Mouse (Mus musculus) retina, postnatal 7 days (tissue): ENCODE measurements around the gene Rap2a.

Source experiments
- DNase-seq: peaks from one replicate; pipeline ENCODE4 v3.0.0-alpha.2; 2012; ENCODE audit warnings: low read depth, low spot score

Rap2a gene

DNA sequence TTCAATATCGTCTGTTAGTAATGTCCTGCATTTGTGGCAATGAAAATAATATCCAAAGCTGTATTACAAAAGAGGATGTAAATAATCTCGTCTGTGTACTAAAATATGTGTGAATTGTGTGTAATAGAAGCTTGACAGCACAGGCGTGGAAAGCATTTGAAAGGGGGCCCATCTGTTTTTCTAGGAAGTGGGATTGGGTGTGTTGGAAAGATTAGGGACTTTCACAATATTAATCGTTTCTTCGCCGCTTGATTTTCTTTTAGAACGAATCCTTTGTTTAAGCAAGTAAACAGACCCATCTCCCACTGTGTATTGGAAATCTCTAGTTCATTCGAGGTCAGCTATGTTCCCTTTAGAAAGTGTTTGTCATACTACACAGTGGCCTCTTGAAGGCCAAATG, 64.2 kb downstream of the Rap2a start:
- DNase-seq, result no peak

DNA sequence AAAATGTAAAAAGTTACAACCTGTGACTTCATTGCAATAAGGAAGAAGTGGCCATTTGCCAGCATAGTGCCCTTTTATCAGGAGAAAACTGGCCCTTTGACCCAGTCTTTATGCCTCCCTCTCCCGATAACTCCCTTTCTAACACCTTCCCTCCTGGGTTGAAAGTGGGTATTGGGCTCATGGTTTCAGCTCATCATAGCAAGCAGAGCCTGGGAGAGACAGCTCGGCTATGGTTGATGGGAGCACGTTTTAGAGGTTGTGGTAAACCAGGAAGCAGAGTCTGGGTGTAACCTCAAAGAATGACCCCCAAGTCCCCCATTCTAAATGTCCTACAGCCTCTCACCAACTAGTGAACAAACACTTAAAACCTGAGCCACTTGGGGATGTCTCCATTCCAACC, 64.7 kb downstream of the Rap2a start:
- DNase-seq, result no peak

DNA sequence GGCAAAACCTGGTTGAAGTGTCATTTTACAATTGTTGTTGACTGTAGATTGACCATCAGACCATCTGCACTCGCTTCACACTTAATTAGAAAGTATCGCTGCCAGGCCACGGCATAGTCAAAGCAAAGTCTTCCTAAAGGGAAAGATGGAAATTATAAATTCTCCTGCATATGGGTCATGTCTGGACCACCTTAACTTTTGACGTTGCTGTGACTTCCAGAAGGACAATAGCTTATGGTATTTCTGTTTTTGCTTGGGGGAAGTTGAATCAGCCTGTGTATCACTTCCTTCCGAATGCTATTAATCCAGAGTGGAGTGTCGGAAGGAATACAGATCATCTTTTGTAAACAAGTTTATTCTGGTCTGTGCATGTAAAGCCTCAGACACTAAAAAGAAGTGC, 65.6 kb downstream of the Rap2a start:
- no peak for DNase-seq

DNA sequence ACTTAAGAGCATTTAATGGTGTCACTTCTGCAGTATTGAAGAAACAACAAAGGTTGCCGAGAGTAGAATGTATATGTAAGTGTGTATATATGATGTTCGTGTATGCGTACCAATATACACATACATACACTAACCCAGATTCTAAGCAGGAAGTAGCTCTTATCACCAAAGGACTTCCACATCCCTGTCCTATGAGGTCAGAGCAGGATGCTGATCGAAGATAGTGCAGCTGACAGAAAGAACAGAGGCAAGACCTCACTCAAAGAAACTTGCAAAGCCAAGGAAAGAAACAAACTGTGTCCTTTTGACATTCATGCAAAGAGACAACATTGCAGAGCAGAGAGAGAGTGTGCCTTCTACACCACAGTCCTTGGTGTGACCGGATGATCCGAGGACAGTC, 66.3 kb downstream of the Rap2a start:
- no peak for DNase-seq

DNA sequence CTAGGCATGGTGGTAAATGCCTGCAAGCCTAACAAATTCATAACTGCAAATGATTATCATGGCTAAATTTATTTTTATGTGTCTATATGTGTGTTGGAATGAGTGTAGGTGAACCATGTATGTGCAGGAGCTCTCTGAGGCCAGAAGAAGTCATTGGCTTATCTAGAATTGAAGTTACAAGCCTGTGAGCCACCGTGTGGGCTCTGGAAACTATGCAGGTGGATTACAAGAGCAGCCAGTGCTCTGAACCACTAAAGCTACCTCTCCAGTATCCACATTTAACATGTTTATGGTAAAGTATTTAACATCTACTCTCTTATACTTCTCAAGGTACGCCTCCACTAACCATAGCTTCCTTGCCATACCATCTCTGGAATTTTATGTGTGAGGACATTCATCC, 66.7 kb downstream of the Rap2a start:
- DNase-seq, result no peak
